Mouse (Mus musculus): ENCODE data around the gene Ushbp1. TPM values are rescaled to one million over a fixed set of nuclear protein-coding genes. Genes with fewer than 3 reads are reported as not detected.

Ushbp1 gene
- polyA plus RNA-seq, 1 experiment from 2014 or later, result 2.6 TPM

DNA sequence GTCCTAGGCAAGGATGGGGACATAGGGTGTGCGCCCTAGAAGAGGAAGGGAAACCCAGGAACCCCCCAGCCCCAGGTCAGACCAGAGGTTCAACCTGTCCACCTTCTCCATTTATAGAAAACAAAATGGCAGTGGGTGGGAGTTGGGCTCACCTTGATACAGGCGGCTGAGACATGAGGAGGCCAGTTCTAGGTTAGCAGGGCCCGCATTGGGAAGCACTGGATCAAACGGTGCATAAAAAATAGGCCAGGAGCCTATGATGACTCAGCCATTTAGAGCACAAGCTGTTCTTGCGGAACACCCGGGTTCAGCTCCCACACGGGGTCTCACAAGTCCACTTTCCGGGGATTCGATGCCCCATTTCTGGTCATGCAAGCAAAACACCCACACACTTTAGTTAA is 9.3 kb upstream of the Ushbp1 start:
- H3K27me3 ChIP-seq, result no peaks in the 10 kb centered on the region
- WGBS (ENCODE audit: insufficient replicate concordance), result 69% methylated on average over 9 of the region's 9 CpGs
- no peaks in the 10 kb centered on the region for H3K9me3 ChIP-seq (replicated peaks)
- no peak for ATAC-seq (ENCODE audit: low read depth)
- H3K4me3 ChIP-seq (replicated peaks), result peak overlapping the region; percentile 98
- peaks cover 41% of the 10 kb centered on the region for H3K4me1 ChIP-seq (replicated peaks)
- H3K27ac ChIP-seq, result peak overlapping the region; percentile 77
- peaks cover 43% of the 10 kb centered on the region for H3K36me3 ChIP-seq
- DNase-seq, result no peak
- H3K4me2 ChIP-seq, result peak overlapping the region; percentile 89
- peak overlapping the region; percentile 98 for H3K9ac ChIP-seq

DNA sequence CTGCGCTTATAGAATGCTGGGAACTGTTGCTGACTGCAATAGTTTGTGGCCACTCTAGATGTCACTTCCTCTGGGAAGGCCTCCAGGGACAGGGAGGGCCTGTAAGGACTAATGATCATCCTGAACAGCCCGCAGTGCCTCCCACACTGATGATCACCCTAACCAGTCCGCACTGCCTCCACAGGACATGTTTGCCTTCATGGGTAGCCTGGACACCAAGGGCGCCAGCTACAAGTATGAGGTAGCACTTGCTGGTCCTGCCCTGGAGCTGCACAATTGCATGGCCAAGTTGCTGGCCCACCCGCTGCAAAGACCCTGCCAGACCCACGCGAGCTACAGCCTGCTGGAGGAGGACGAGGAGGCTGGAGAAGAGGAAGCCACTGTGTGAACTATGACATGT is 8.4 kb upstream of the Ushbp1 start:
- H3K36me3 ChIP-seq, result peaks cover 41% of the 10 kb centered on the region
- H3K4me1 ChIP-seq (replicated peaks), result peaks cover 41% of the 10 kb centered on the region
- no peak overlapping the region for H3K4me2 ChIP-seq
- H3K9ac ChIP-seq, result no peak overlapping the region
- H3K4me3 ChIP-seq (replicated peaks), result no peak overlapping the region
- H3K9me3 ChIP-seq (replicated peaks), result no peaks in the 10 kb centered on the region
- no peak for ATAC-seq (ENCODE audit: low read depth)
- 0 out of 2 replicates have a peak overlapping the region, but pooled peaks have one; percentile 20 for H3K27ac ChIP-seq
- H3K27me3 ChIP-seq, result no peaks in the 10 kb centered on the region
- no peak for DNase-seq
- WGBS (ENCODE audit: insufficient replicate concordance), result 75% methylated on average over 8 of the region's 8 CpGs

DNA sequence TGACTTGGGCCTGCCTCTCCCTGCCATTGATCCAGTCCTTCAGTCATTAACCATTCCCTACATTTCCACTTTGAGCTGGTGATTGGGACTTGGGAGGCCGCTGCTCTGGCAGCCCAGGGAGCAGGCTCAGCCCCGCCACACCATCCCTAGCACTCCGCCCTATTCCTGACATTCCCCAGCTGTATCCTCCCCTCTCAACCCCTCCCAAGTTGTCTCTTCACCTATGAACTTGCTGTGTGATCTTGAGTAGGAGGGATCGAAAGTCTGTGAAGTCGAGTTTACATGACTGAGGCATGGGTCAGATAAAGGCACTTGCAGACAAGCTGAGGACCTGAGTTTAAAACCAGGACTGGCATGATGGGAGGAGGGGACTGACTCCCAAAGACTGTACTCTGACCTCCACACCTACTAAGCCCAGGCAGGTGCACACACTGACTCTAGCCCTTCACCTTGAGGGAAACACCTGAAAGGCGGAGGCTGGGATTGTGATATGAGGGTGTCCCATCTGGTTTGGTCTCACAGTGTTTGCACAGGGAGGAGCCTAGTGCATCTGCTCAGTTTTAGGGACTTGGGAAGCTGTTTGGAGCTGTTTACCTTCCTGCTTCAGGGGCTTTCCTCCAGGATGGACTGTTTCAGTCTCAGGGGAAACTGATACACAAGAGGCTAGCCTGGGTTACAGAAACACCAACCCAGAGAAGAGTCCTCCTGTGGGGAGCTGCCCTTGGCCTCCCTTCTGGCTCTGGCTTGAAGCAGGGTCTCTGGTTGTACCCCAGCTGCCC is 7.7 kb upstream of the Ushbp1 start:
- Histone ChIP-seq H3K27me3 (no peaks in the 10 kb centered on the region), H3K36me3 (peaks cover 41% of the 10 kb centered on the region), H3K27ac (0 out of 2 replicates have a peak overlapping the region, but pooled peaks have one; percentile 20), H3K4me2 (no peak overlapping the region), H3K4me3 (replicated peaks) (no peak overlapping the region), H3K4me1 (replicated peaks) (peaks cover 41% of the 10 kb centered on the region), H3K9me3 (replicated peaks) (no peaks in the 10 kb centered on the region), H3K9ac (no peak overlapping the region)
- ATAC-seq (ENCODE audit: low read depth), result no peak
- DNase-seq, result no peak
- 72% methylated on average over 6 of the region's 6 CpGs for WGBS (ENCODE audit: insufficient replicate concordance)

DNA sequence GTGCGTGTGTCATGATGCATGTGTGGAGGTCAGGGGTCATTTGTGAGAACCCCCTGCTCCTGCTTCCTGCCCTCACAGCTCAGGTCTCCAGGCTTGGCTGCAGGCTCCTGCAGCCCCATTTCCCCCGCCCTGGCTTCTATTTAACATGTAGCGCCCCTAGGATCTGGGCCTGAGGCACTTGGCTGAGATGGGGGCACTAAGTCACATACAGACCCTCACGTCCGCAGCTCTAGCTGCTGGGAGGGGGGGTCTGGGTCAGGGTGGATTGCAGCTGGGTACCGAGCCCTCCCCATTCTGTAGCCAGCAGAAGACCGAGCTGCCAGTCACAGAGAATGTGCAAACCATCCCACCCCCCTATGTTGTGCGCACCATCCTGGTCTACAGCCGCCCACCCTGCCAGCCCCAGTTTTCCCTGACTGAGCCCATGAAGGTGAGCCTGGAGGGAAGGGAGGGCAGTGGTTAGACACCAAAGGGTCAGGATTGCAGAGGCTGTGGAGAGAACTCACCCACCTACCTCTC is 6.9 kb upstream of the Ushbp1 start:
- no peak overlapping the region for H3K27ac ChIP-seq
- no peak for ATAC-seq (ENCODE audit: low read depth)
- H3K4me3 ChIP-seq (replicated peaks), result no peak overlapping the region
- H3K9ac ChIP-seq, result no peak overlapping the region
- no peak overlapping the region for H3K4me2 ChIP-seq
- 82% methylated on average over 9 of the region's 9 CpGs for WGBS (ENCODE audit: insufficient replicate concordance)
- H3K27me3 ChIP-seq, result no peaks in the 10 kb centered on the region
- H3K4me1 ChIP-seq (replicated peaks), result peaks cover 38% of the 10 kb centered on the region
- H3K9me3 ChIP-seq (replicated peaks), result no peaks in the 10 kb centered on the region
- DNase-seq, result no peak
- peaks cover 37% of the 10 kb centered on the region for H3K36me3 ChIP-seq

DNA sequence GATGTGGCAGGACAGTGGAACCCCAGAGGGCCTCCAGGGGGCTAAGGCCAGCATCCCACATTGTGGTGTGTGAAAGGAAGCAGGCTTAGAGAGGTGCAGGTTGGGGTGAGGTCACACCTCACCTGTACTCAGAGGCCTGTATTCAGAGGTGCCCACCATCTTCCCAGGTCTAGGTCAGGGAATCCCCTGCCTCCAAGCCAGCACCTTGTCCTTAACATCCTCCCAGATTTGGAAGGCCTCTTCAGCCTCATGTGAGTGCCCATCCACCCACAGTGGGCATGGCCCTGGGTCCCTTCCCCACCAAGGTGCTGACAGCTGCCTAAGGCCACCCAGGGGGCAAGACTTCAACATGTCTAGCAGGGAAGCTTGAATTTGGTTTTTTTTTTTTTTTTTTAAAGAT is 5.9 kb upstream of the Ushbp1 start:
- DNase-seq, result no peak

DNA sequence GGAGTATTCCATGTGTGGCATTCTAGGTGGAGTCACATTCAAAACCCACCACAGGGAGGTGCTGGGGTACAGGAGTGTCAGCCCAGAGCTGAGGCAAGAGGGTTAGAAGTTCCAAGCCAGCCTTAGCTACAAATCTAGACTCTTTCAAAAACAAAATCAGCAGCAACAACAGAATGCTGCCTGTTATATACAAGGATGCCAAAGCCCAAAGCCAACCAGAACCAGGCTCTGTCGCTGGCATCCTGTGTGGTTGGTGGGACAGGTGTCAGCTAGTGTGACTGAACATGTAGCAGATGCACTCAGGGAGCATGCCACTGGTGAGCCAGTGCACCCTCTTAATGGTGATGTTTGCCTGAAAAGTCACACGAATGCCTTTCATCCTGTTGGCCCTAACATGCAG is 5.2 kb upstream of the Ushbp1 start:
- Histone ChIP-seq H3K9ac (no peak overlapping the region), H3K4me2 (no peak overlapping the region), H3K4me3 (replicated peaks) (no peak overlapping the region), H3K36me3 (peaks cover 30% of the 10 kb centered on the region), H3K4me1 (replicated peaks) (peaks cover 37% of the 10 kb centered on the region), H3K9me3 (replicated peaks) (no peaks in the 10 kb centered on the region), H3K27ac (no peak overlapping the region), H3K27me3 (no peaks in the 10 kb centered on the region)
- DNase-seq (no peak), ATAC-seq (ENCODE audit: low read depth) (no peak)
- 80% methylated on average over 2 of the region's 2 CpGs for WGBS (ENCODE audit: insufficient replicate concordance)

More for the DNA sequence above, 5.9 kb upstream of the Ushbp1 start:
- peaks cover 30% of the 10 kb centered on the region for H3K36me3 ChIP-seq
- peaks cover 33% of the 10 kb centered on the region for H3K4me1 ChIP-seq (replicated peaks)
- ATAC-seq (ENCODE audit: low read depth), result no peak
- H3K4me3 ChIP-seq (replicated peaks), result no peak overlapping the region
- no peak overlapping the region for H3K9ac ChIP-seq
- no peak overlapping the region; the same call in 1 of the 2 replicates for H3K27ac ChIP-seq
- H3K27me3 ChIP-seq, result no peaks in the 10 kb centered on the region
- H3K4me2 ChIP-seq, result no peak overlapping the region
- no peaks in the 10 kb centered on the region for H3K9me3 ChIP-seq (replicated peaks)

DNA sequence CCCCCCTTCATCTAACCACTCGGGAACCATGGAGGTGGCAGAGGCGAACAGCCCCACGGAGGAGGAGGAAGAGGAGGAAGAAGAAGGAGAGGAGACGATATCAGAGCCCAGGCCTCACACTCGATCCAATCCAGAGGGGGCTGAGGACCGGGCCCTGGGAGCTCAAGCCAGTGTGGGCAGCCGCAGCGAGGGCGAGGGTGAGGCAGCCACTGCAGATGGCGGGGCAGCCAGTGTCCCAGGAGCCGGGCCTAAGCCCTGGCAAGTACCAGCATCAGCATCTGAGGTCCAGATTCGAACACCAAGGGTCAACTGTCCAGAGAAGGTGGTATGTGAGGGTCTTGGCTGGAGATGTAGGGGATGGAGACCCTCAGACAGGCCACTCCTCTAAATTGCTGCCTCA is 2.1 kb upstream of the Ushbp1 start:
- Histone ChIP-seq H3K4me2 (peak overlapping the region; percentile 87), H3K9ac (peak overlapping the region; percentile 86), H3K4me3 (replicated peaks) (peak overlapping the region; percentile 87), H3K9me3 (replicated peaks) (no peaks in the 10 kb centered on the region), H3K36me3 (peaks cover 30% of the 10 kb centered on the region), H3K27me3 (no peaks in the 10 kb centered on the region), H3K4me1 (replicated peaks) (peaks cover 30% of the 10 kb centered on the region), H3K27ac (no peak overlapping the region)
- WGBS (ENCODE audit: insufficient replicate concordance), result 71% methylated on average over 12 of the region's 12 CpGs
- ATAC-seq (ENCODE audit: low read depth) (no peak), DNase-seq (no peak)

DNA sequence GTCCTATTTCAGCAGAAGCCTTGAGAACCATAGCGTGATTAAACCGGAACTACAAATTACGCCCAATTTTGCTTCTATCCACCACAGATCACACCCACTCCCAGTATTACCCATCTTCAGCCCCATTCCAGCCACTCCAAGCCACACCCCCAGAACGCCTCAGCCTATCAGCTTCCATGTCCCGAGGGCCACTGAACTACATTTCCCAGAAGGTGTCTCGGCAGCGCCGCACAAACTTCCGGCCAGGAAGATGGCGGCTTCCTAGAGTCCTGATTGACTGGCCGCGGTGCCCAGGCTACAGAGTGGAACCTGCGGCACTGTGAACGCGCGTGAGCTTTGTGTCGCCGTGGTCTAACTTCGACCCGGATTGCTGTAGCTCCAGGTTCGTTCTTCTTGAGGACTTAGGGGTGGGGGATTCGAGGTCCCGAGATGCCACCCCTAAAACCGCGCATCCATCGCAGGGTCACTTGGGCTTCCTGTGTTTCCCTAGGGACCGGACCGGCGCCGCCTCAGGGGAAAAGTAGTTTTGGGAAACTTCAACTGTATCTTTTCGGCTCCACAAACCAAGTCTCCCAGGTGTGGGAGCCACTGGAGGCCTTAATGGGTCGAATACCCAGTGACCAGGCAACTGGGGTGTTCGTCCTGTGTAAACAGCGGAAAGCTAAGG is 1.2 kb upstream of the Ushbp1 start, which contains the start of gene Babam1:
Gene Babam1 (plus strand): TSS at position 223 of the 667 bp plus-strand sequence.
- Histone ChIP-seq H3K27me3 (no peaks in the 10 kb centered on the region), H3K27ac (peak within 1 kb of the TSS; percentile 80), H3K4me2 (peak within 1 kb of the TSS; percentile 87), H3K36me3 (peaks cover 30% of the 10 kb centered on the region), H3K4me1 (replicated peaks) (peaks cover 31% of the 10 kb centered on the region), H3K9me3 (replicated peaks) (no peaks in the 10 kb centered on the region), H3K4me3 (replicated peaks) (peak within 1 kb of the TSS; percentile 87), H3K9ac (peak within 1 kb of the TSS; percentile 86)
- peak; percentile 90 for DNase-seq
- peak; percentile 95 for ATAC-seq (ENCODE audit: low read depth)
- under 1% methylated on average over 34 of the region's 34 CpGs for WGBS (ENCODE audit: insufficient replicate concordance)

DNA sequence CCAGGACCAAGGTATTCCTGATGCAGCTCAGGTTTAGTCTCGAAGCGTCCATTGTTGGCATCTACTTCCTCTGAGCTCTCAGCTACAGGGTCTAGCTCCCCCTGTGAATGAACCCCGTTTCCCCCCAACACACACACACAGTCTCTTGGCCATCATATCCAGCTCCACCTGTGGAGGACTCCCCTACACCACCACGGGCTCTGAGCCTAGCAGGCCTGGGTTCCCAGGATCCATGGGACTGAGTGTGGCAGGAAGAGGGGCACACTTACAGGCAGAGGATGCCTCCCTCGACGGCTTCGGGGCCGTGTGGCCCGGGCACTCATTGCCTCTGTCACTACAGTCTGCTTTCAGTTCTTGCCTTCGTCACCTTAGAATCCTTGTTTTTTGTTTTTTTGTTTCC is 531 bp downstream of the Ushbp1 start:
- DNase-seq (no peak), ATAC-seq (ENCODE audit: low read depth) (no peak)
- Histone ChIP-seq H3K9ac (peak overlapping the region; percentile 26; the same call in 1 of the 2 replicates), H3K27ac (no peak overlapping the region), H3K4me1 (replicated peaks) (peaks cover 31% of the 10 kb centered on the region), H3K4me3 (replicated peaks) (no peak overlapping the region), H3K36me3 (peaks cover 20% of the 10 kb centered on the region), H3K4me2 (peak overlapping the region; percentile 20; the same call in 1 of the 2 replicates), H3K9me3 (replicated peaks) (no peaks in the 10 kb centered on the region), H3K27me3 (no peaks in the 10 kb centered on the region)
- WGBS (ENCODE audit: insufficient replicate concordance), result 67% methylated on average over 10 of the region's 10 CpGs

DNA sequence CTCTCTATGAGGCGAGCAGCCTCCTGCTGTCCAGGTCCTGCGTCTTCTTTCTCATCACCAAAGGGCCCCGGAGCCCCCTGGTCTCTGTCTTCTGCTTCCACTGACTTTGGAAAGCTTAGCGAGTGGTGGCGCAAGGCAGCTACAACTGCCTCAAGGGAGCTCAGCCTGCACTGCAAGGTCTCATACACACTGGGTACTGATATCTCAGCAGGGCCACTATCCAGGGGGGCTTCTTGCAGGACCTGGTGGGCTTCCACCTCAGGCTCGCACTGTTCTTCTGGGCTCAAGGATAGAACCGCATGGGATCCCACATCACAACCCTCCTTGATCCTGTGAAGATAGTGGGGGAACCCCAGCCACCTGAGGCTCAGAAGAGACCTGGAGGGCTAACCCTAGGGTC is 1.1 kb downstream of the Ushbp1 start:
- DNase-seq (no peak), ATAC-seq (ENCODE audit: low read depth) (no peak)
- 73% methylated on average over 7 of the region's 7 CpGs for WGBS (ENCODE audit: insufficient replicate concordance)
- Histone ChIP-seq H3K36me3 (peaks cover 14% of the 10 kb centered on the region), H3K4me1 (replicated peaks) (peaks cover 31% of the 10 kb centered on the region), H3K4me2 (peak overlapping the region; percentile 27), H3K9ac (no peak overlapping the region), H3K4me3 (replicated peaks) (no peak overlapping the region), H3K27me3 (no peaks in the 10 kb centered on the region), H3K9me3 (replicated peaks) (no peaks in the 10 kb centered on the region), H3K27ac (no peak overlapping the region)

DNA sequence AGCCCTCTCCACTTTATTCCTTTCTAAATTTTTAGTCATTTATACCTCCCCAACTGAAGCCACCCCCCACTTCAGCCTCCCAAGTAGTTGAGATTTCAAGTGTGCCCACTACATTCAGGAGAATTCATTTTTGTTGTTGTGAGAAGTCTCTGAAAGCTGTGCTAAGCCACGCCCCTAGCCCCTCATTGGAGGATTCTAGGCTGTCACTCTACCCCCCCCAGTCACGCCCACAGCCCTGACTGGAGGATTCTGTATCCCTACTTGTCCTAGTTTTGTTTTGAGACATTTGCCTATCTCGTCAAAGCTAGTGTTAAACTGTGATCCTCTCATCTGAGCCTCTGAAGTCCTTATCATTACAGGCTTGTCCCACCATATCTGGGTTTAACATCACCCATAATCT is 2.7 kb downstream of the Ushbp1 start:
- Histone ChIP-seq H3K4me3 (replicated peaks) (0 out of 2 replicates have a peak overlapping the region, but pooled peaks have one; percentile 9), H3K9ac (0 out of 2 replicates have a peak overlapping the region, but pooled peaks have one; percentile 23), H3K4me2 (peak overlapping the region; percentile 42), H3K27ac (no peak overlapping the region), H3K9me3 (replicated peaks) (no peaks in the 10 kb centered on the region), H3K4me1 (replicated peaks) (peaks cover 34% of the 10 kb centered on the region), H3K27me3 (no peaks in the 10 kb centered on the region), H3K36me3 (0 out of 2 replicates have a peak, but pooled peaks cover 2% of the 10 kb centered on the region)
- ATAC-seq (ENCODE audit: low read depth) (0 out of 2 replicates have a peak, but pooled peaks have one; percentile 16), DNase-seq (peak; percentile 46)
- 4% methylated on average over 3 of the region's 3 CpGs for WGBS (ENCODE audit: insufficient replicate concordance)
